Mouse (Mus musculus): ENCODE data around the gene Plin2. TPM values are rescaled to one million over a fixed set of nuclear protein-coding genes. Genes with fewer than 3 reads are reported as not detected.

Gene Plin2
- total RNA-seq (2015) (124 and 127 TPM in 2 replicates), total RNA-seq (2017) (187 and 216 TPM in 2 replicates)

DNA sequence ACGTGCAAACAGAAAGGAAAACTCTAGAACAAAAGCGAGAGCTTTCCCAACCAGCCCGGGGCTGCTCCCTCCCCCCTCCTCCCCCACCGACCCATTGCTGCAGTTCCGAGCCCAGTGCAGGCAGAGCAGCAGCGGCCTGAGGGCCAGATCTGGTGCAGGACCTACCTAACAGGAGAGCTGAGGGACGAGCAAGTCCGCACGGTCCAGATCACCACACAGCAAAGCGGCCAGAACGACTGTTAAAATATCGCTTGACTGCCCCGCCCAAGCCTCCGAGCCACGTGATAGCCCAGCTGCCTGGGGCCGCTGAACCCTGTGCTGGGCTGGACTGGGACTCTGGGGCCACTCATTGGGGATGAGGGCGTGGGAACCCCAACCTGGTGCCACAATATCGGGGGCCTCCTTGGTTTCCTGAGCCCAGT, at the start of gene Plin2:
Gene Plin2 (minus strand): TSS at position 281 of the 422 bp plus-strand sequence.
- ATAC-seq (ENCODE audit: poor library complexity, severe bottlenecking) = peak; percentile 69

DNA sequence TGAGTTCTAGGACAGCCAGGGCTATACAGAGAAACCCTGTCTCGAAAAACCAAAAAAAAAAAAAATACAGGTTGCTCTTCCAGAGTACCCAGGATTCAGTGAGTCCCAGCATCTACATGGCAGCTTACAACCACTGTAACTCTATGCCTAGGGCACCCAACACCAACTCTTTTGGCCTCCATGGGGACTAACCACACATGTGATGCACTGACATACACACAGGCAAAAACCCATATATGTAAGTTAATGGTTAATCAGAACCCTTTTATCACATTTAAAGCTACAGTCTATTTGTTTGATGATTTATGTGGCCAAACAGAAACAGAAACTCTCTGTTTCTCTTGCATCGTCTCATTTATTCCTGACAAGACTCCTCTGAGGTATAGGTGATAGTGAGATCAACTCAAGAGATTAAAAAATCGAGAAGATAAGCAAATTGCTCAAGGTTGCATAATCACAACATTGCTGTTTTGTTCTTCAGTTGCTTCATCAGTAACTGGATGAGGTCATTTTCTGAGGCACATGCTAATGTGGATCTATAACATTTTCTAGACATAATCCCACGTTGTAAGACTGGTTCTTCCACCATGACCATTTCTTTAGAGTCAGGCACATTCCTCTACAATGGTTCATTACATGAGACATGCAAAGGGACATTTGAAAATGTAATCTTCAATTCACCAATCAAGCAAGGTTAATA, 49.2 kb upstream of the Plin2 start:
- peak; percentile 20; the same call in 1 of the 2 replicates for ATAC-seq (ENCODE audit: poor library complexity, severe bottlenecking)

DNA sequence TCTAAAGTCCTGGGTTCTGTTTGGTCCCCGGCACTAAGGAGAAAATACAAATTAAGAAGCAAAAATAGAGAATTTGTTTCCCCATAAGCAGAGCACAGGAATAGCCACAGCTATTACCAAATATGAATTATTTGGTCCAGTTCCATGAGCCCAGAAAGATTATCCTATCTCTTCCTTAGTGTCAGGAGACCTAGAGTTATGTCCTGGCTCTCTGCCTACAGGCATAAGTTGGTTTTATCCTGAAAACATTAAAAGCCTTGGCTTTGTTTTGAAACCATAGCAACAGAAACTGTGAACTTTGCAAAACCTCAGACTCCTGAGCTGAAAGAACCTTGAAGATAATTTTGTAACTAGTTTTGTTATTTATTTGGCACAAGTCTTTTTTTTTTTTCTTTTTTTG, 47.3 kb upstream of the Plin2 start:
- ATAC-seq (ENCODE audit: poor library complexity, severe bottlenecking) = no peak

DNA sequence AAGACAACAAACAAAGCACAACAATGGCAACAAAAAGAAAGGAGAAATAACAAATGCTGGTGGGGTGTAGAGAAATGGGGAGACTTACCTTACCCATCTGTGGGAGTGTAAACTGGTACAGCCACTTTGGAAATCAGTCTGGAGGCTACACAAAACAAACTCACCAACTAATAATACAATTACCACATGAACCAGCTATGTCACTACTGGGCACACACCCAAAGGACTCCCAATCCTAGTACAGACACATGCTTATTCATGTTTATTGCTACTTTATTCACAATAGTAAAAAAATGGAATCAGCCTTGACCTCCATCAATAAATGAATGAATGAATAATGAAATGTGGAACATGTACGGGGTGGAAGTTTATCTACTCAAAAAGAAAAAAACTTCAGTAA, 45.5 kb upstream of the Plin2 start:
- ATAC-seq (ENCODE audit: poor library complexity, severe bottlenecking) = no peak

DNA sequence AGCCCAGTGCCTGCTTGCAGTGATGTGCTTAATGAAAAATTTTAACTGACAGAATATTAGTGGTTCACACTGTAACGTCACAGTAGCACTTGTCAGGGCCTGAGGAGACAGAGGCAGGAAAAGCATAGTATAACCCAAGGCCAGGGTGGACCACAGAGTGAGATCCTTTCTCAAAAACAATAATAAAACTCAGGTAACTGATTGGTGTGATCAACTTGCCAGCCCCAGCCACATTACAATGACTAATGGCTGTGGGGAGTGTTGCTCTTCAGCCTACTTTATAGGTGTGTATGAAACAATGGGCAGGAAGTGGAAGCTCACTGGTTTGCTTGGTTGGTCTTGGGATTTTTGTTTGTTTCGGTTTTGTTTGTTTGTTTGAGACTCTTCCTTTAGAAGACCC, 43.7 kb upstream of the Plin2 start:
- 0 out of 2 replicates have a peak, but pooled peaks have one; percentile 19 for ATAC-seq (ENCODE audit: poor library complexity, severe bottlenecking)

DNA sequence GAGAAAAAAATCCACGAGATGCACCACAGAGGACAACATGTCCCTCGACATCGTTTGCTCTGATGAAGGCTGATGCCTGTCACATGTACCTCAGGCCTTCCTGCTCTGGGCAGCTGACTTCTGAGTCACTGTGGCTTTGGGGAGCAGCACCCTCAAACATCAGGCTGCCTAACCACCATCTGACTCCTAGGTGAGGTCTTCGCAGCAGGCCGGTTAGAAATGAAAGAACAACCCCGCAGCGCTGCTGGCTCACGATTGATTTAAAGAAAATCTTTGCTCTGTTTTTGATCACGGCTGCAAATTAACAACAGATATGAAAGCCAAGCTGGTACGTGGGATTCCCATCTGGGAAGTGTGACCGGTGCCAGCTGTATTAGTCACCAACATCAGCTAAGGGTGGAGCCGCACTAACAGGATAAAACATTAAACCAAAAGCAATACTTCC, 42.9 kb upstream of the Plin2 start:
- ATAC-seq (ENCODE audit: poor library complexity, severe bottlenecking) = peak; percentile 89

DNA sequence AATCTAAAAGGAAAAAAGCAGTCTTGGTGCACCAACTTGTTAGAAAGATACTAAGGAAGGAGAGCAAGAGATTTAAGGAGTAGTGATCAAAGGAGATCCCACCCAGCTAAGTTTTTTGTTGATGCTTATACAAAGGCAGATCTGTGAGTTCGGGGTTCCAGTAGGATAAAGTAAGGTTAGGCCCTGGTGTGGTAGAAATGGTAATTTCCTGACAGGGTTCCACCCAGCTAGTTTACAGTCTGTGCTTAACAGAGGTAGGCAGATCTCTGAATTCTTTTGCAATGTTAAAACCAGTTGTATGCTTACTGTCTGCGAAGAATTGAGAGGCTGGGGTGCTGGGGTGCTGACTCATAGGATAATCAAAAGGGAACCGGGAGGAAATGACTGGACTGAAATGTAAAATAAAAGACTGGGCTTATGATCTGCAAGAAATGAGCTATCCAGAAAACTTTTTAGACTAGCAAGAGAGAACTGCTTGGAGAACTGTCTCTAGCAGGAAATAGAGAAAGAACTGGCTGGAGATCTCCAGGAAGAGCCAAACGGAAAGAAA, 40.9 kb upstream of the Plin2 start:
- ATAC-seq (ENCODE audit: poor library complexity, severe bottlenecking) = no peak

DNA sequence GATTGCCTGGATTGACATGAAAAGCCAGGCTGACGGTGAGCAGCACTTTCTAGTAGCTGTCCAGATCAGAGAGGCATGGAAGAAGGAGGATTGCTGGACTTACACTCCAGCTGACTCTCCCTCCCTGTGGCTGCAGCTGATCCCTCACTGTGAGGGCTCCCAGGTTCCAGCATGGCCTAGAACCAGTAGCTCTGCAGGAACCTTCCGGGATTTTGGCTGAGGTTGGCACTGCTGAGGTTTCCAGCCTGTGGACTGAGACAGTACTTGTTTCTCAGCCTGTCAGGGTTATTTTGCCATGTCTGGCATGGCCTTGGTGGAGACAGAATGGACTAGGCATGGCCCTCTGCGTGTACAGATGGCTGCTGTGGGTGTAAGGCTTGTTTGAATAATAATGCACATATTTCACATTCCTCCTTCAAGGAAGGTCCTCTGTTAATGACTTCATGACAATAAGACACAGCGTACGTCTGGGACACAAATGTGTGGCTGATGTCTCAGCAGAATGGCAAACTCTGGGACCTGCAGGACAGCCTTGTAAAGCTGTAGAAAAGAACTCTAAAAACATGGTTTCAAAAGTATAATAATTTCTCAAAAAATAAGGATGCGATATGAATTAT, 40.3 kb upstream of the Plin2 start:
- ATAC-seq (ENCODE audit: poor library complexity, severe bottlenecking) = no peak

DNA sequence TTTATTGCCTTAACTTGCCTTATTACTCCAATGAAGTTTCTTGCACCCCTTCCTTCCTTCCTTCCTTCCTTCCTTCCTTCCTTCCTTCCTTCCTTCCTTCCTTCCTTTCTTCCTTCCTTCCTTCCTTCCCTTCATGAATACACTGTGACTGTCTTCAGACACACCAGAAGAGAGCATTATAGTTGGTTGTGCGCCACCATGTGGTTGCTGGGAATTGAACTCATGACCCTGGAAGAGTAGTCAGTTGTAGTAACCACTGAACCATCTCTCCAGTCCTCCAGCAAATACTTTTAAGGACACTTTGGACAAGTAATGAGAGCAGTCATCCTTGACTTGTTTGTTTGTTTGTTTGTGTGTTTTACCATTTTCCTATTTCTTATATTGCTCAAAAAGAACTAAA, 38.9 kb upstream of the Plin2 start:
- ATAC-seq (ENCODE audit: poor library complexity, severe bottlenecking) = no peak

DNA sequence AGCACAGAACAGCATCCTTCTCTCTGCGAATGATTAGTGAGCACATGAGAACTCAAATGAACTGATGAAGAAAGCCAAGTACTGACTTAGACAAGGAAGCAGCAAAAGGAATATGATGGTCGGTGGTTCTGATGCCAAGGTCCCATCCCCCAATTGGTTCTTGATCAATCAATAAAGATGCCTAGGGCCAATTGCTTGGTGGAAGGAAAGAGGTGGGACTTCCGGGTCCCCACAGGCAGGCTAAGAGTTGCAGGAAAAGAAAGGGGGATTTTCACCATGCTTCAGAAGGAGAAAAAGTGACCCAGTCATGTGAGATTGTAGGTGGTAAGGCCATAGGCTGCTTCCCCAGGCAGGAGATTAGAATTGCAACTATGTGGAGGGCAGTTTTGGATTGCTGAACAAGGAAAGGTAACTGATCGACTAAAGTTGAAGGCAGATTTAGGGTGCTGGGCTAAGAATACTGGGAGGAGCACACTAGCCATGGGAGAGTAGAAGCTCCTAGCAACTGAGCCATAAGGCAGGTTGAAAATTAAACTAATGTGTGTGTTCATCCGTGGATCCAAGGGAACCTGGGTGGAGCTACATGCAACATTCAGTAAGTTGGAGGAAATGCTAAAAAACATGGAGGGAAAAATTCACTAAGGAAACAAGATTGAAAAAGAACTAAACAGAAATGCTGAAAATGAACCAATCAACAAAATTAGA, 29.5 kb upstream of the Plin2 start:
- no peak for ATAC-seq (ENCODE audit: poor library complexity, severe bottlenecking)

DNA sequence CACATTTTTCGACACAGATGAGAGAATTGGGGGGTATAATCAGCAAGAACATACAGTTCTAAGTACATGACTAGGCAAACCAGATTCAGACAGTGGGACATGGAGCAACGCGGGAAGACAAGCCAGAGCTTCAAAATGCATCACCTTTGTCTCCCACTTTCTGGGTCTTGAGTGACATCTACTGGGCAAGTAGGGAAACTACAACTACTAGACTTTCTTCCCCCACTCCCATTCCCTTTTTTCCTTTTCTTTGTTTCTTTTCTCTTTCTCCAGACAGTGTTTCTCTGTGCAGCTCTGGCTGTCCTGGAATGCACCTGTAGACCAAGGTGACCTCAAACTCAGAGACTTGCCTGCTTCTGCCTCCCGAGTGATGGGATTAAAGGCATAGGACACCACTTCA, 27.0 kb upstream of the Plin2 start:
- ATAC-seq (ENCODE audit: poor library complexity, severe bottlenecking) = peak; percentile 94

DNA sequence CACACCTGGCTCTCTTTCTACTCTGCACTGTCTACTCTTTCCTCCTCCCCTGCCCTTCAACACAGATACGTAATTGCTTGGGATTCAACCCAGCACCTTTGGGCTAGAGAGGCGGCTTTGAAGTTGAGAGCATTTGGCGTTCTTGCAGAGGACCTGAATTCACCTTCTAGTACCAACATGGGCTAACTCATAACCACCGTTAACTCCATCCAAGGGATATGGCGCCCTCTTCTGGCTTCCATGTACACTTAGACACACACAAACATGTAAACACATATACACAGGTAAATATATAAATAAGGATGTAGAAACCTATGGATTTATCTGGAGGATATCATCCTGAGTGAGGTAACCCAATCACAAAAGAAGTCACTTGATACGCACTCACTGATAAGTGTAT, 25.2 kb upstream of the Plin2 start:
- ATAC-seq (ENCODE audit: poor library complexity, severe bottlenecking) = peak; percentile 56

DNA sequence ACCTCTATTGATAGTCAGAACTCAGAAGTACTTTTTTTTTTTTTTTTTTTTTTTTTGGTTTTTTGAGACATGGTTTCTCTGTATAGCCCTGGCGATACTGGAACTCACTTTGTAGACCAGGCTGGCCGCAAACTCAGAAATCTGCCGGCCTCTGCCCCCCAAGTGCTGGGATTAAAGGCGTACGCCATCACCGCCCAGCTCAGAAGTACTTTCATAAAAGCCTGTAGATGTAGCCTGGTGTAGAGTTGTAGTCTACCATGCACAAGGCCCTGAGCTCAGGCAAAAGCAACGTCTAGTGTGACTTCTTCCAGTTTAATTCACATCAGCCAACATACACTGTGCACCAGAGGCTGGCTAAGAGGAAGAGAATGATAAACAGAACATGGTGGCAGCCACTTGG, 23.1 kb upstream of the Plin2 start:
- no peak for ATAC-seq (ENCODE audit: poor library complexity, severe bottlenecking)

DNA sequence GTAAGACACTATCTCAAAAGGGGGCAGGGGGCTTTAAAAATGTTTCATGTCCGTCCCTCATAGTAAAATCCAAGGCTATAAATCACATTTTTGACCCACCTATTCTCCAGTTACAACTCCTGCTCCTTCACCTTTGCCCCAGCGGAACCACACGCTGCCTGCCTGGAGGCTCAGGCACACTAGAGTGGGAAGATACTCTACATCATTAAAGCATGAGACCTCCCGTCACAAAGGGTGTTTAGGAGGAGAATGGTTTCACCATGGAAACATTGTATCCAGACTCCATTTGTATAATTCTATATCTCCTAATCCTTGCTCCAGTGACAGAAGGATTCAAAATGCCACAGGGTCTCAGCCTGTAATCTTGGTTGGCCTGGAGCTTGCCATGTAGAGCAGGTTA, 21.4 kb upstream of the Plin2 start:
- ATAC-seq (ENCODE audit: poor library complexity, severe bottlenecking) = no peak

DNA sequence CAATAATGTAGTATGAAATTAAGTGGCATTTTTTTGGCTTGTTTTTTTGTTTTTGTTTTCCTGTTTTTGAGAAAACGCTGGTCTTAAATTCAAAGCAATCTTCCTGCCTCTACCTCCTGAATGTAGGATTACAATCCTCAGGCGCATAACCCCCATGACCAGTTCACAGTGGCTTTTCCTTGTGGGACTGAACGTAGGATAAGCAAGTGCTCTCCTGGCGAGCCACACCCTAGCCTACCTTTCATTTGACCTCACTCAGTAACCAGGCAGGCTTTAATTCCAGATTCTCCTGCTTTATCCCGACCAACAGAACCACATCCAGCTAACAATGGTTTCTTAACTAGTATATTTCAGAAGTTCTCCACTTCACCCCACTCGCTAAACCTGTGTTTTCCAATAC, 20.9 kb upstream of the Plin2 start:
- ATAC-seq (ENCODE audit: poor library complexity, severe bottlenecking) = no peak

DNA sequence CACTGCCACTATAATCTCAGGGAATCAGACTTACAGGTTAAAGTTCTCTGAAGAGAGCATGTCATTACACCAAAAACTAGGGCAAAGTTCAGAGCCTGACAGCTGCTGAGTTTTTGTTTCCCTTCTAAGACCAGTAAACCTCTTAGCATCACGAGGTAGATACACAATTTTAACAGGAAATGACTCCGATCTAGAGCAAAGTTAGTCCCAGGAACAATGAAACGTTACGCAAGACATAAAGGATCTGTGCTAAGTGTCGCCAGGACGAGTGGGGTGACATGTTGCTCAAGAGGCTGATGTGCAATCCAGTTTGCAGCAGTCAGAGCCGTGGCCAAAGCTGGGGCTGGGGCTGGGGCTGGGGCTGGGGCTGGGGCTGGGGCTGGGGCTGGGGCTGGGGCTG, 20.3 kb upstream of the Plin2 start:
- peak; percentile 95 for ATAC-seq (ENCODE audit: poor library complexity, severe bottlenecking)

DNA sequence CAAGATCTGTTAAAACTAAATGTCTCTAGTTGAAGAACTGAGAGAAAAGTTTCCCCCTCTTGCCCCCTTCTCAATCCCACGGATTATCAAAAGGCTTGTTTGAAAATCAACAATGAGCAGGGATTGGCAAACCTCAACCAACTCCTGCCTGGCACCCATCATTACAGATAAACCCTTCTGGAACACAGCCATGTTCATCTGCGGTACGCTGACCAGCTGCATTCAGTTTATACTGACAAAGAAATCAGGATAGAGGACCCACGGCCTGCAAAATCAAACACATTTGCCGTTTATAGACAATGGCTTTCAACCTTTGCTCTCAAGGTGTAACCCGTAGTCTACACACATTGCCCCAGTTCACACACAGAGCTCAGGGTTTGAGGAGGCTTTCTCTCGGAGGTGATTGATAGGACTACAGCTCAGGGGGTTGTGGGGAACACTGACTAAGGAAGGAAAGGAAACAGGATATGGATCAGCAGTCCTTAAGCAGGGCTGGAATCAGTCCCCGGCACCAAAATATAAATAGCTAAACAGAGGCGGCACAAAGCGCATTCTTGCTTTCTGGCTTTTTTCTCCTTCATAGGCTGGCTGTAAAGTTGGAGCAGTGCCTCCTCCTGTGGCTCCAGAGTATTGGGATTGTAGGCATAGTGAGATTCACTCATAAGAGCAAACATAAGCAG, 19.3 kb upstream of the Plin2 start:
- ATAC-seq (ENCODE audit: poor library complexity, severe bottlenecking) = no peak

DNA sequence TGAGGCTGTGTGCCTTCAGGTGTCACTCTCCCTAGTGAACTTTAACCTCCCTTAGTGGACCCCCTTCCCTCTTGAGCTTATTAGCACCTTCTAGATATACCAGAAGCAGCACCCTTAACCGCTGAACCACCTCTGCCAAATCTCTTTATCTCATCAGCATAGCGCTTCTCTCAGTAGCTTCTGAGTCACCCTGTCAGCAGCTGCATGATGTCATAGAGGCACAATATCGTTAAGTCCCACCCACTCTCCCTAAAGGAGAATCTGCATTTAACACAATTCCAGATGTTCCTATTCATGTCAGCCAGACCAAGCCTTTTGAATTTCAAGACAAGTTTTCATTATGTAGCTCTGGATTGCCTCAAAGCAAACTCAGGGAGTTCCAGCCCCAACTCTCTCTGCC, 16.7 kb upstream of the Plin2 start:
- ATAC-seq (ENCODE audit: poor library complexity, severe bottlenecking) = no peak

DNA sequence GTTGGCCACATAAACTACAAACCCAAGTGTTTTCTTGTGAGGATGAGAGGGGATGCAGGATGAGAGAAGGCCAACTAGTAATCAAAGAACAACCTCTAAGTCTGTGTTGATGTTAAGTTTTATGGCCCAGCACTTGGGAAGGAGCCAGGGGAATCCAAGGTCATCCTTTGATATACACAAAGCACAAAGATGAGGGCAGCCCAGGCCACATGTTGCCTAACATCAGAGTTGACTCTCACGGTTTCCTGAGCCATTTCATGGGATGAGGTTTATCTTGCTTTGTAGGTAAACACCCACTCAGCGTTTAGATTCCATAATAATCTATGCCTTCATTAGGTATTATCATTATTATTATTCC, 16.1 kb upstream of the Plin2 start:
- no peak for ATAC-seq (ENCODE audit: poor library complexity, severe bottlenecking)

DNA sequence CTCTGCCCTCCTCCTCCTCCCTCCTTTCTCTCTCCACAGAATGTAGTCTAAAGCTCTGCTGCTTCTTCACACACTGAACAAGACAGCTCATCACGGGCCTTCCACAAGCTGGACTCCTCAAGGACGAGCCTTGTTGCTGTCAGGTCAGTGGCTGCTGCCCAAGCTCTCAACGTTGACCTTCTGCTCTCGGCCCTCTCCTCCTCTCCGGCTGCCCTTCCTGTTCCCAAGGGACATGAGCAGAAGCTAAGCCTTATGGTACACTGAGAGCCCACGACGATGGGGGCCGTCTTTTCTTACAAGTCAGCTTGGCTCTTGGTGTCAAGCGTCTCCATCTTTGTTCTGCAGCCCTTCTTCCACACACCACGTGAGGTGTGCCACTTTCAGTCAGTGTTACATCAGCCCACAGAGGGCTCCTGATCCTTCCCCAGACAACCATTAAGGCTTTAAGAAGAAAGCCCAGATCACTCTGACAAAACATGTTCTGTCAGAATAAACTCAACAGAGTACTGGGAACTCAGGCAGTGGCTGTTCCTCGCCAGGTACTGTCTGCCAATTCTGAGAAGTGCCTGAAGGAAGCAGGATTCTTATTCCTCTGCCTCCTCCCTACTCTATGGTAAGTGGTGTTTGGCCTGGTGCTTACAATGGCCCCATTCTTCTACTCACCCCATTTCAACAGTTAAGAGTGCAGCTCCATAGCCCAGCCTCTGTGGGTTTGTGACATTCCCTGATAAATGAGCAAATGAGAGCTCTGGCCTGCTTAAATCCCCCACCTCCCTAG, 15.6 kb upstream of the Plin2 start:
- no peak for ATAC-seq (ENCODE audit: poor library complexity, severe bottlenecking)
